Mouse (Mus musculus) megakaryocyte, embryonic 14.5 days (primary cell): ENCODE results near the gene Rbm6. TPM values are rescaled to one million over a fixed set of nuclear protein-coding genes. Genes with fewer than 3 reads are reported as not detected.

Source experiments
- H3K27me3 ChIP-seq: replicated peaks from 2 replicates; pipeline ENCODE3; 2012; ENCODE audit warnings: inconsistent platforms
- H3K36me3 ChIP-seq: replicated peaks from 2 replicates; pipeline ENCODE3; 2012; ENCODE audit warnings: low read length, inconsistent platforms, mixed read lengths
- H3K4me1 ChIP-seq: 2 replicates; pipeline ENCODE4 v1.6.1; 2012; ENCODE audit warnings: inconsistent platforms
- H3K4me3 ChIP-seq: replicated peaks from 2 replicates; pipeline ENCODE3; 2012; ENCODE audit warnings: moderate library complexity, mild to moderate bottlenecking, inconsistent platforms
- H3K9me3 ChIP-seq: 2 replicates; pipeline ENCODE4 v1.6.1; 2012; ENCODE audit warnings: inconsistent platforms
- FLI1 ChIP-seq: IDR thresholded peaks from 2 replicates; pipeline ENCODE4 v1.6.1; 2012; ENCODE audit warnings: low read length, inconsistent platforms, mixed read lengths
- GATA1 ChIP-seq: IDR thresholded peaks from 3 replicates; pipeline ENCODE4 v1.6.1; 2012; ENCODE audit warnings: mixed read lengths, low read length, inconsistent platforms, borderline replicate concordance
- polyA plus RNA-seq: library from polyadenylated mRNA; stranded (reverse); fragments of >175 nt; gene quantifications from 2 replicates; pipeline ENCODE4 v1.2.3, GENCODE M21; 2012; ENCODE audit warnings: low replicate concordance; ENCODE audit not compliant: insufficient read depth

The Rbm6 gene
- polyA plus RNA-seq, 1 experiment: 14.7 TPM

- peak overlapping the region; percentile 15 for H3K4me3 ChIP-seq
- peaks cover 29% of the 10 kb centered on the region for H3K4me1 ChIP-seq
- H3K36me3 ChIP-seq: peaks cover 29% of the 10 kb centered on the region
- peaks cover 46% of the 10 kb centered on the region for H3K27me3 ChIP-seq
- H3K9me3 ChIP-seq: no peaks in the 10 kb centered on the region
- no peak for TF ChIP-seq GATA1
- no peak for TF ChIP-seq FLI1
Measured at GRCm38 (mm10) chr9:107735356-107736184, 137.5 kb downstream of the Rbm6 start.

GRCm38 (mm10) chr9:107734567-107734971 is 138.5 kb downstream of the Rbm6 start:
- Histone ChIP-seq H3K27me3 (peaks cover 52% of the 10 kb centered on the region), H3K9me3 (no peaks in the 10 kb centered on the region), H3K36me3 (peaks cover 19% of the 10 kb centered on the region), H3K4me3 (no peak overlapping the region), H3K4me1 (peaks cover 33% of the 10 kb centered on the region)
- no peak for TF ChIP-seq GATA1
- no peak for TF ChIP-seq FLI1

- no peak overlapping the region for H3K4me3 ChIP-seq
- TF ChIP-seq FLI1 (no peak), GATA1 (no peak)
- H3K36me3 ChIP-seq: no peaks in the 10 kb centered on the region
- H3K4me1 ChIP-seq: peaks cover 43% of the 10 kb centered on the region
- H3K9me3 ChIP-seq: no peaks in the 10 kb centered on the region
- peaks cover 60% of the 10 kb centered on the region for H3K27me3 ChIP-seq
Measured at GRCm38 (mm10) chr9:107729709-107730108, 143.3 kb downstream of the Rbm6 start.

GRCm38 (mm10) chr9:107728919-107729670 is 143.9 kb downstream of the Rbm6 start:
- Histone ChIP-seq H3K4me1 (peaks cover 43% of the 10 kb centered on the region), H3K27me3 (peaks cover 54% of the 10 kb centered on the region), H3K36me3 (no peaks in the 10 kb centered on the region), H3K9me3 (no peaks in the 10 kb centered on the region), H3K4me3 (no peak overlapping the region)
- no peak for TF ChIP-seq FLI1
- TF ChIP-seq GATA1: no peak

- Histone ChIP-seq H3K27me3 (peaks cover 57% of the 10 kb centered on the region), H3K36me3 (no peaks in the 10 kb centered on the region), H3K4me1 (peaks cover 56% of the 10 kb centered on the region), H3K4me3 (no peak overlapping the region), H3K9me3 (no peaks in the 10 kb centered on the region)
- TF ChIP-seq FLI1 (no peak), GATA1 (no peak)
Measured at GRCm38 (mm10) chr9:107727041-107727440, 146.0 kb downstream of the Rbm6 start.

GRCm38 (mm10) chr9:107724796-107725195 is 148.2 kb downstream of the Rbm6 start:
- TF ChIP-seq GATA1 (no peak), FLI1 (no peak)
- H3K4me3 ChIP-seq: no peak overlapping the region
- peaks cover 63% of the 10 kb centered on the region for H3K4me1 ChIP-seq
- H3K27me3 ChIP-seq: peaks cover 61% of the 10 kb centered on the region
- no peaks in the 10 kb centered on the region for H3K9me3 ChIP-seq
- H3K36me3 ChIP-seq: no peaks in the 10 kb centered on the region

GRCm38 (mm10) chr9:107723794-107724531 is 149.1 kb downstream of the Rbm6 start:
- H3K4me3 ChIP-seq: peak overlapping the region; percentile 69
- TF ChIP-seq FLI1 (no peak), GATA1 (no peak)

More at GRCm38 (mm10) chr9:107723794-107724531, 149.1 kb downstream of the Rbm6 start:
- peaks cover 61% of the 10 kb centered on the region for H3K27me3 ChIP-seq
- H3K4me1 ChIP-seq: peaks cover 61% of the 10 kb centered on the region
- H3K36me3 ChIP-seq: no peaks in the 10 kb centered on the region
- no peaks in the 10 kb centered on the region for H3K9me3 ChIP-seq

Other genes starting within 250 kb of the Rbm6 start
- gene Gnai2, start 237.9 kb downstream of the Rbm6 start, polyA plus RNA-seq: 1,319 and 1,886 TPM in 2 replicates
- not detected in 2 replicates for gene Slc38a3, start 203.7 kb downstream of the Rbm6 start, polyA plus RNA-seq
- gene Gnat1, start 193.5 kb downstream of the Rbm6 start, polyA plus RNA-seq: not detected in 2 replicates
- not detected in 2 replicates for gene Sema3f, start 162.8 kb downstream of the Rbm6 start, polyA plus RNA-seq
- gene Rbm5, start 102.2 kb downstream of the Rbm6 start, polyA plus RNA-seq: 3.9 and 7.6 TPM in 2 replicates
- 19.6 and 23.6 TPM in 2 replicates for gene Mon1a, start 14.9 kb upstream of the Rbm6 start, polyA plus RNA-seq
- 0.23 TPM in 1 of 2 replicates, not detected in the other for gene Mst1r, start 33.6 kb upstream of the Rbm6 start, polyA plus RNA-seq
- gene Actl11, start 55.2 kb upstream of the Rbm6 start, polyA plus RNA-seq: not detected in 2 replicates
- gene Camkv, start 62.4 kb upstream of the Rbm6 start, polyA plus RNA-seq: not detected in 2 replicates
- 1.0 and 1.2 TPM in 2 replicates for gene Traip, start 76.9 kb upstream of the Rbm6 start, polyA plus RNA-seq
- gene Uba7, start 102.3 kb upstream of the Rbm6 start, polyA plus RNA-seq: 78.9 and 91.5 TPM in 2 replicates
- gene Gm20661, start 109.8 kb upstream of the Rbm6 start, polyA plus RNA-seq: 2.7 TPM in 1 of 2 replicates, not detected in the other
- gene Inka1, start 112.6 kb upstream of the Rbm6 start, polyA plus RNA-seq: 270 and 880 TPM in 2 replicates
- 9.9 and 23.4 TPM in 2 replicates for gene Cdhr4, start 119.3 kb upstream of the Rbm6 start, polyA plus RNA-seq
- gene Gm20662, start 123.1 kb upstream of the Rbm6 start, polyA plus RNA-seq: 3.2 and 5.8 TPM in 2 replicates
- gene Ip6k1, start 129.3 kb upstream of the Rbm6 start, polyA plus RNA-seq: 26.3 and 26.7 TPM in 2 replicates
- 2.6 and 30.7 TPM in 2 replicates for gene Gmppb, start 176.0 kb upstream of the Rbm6 start, polyA plus RNA-seq
- gene Amigo3, start 179.9 kb upstream of the Rbm6 start, polyA plus RNA-seq: 0.65 and 1.0 TPM in 2 replicates
- 0.17 TPM in 1 of 2 replicates, not detected in the other for gene Mst1, start 207.2 kb upstream of the Rbm6 start, polyA plus RNA-seq
- gene Rnf123, start 210.1 kb upstream of the Rbm6 start, polyA plus RNA-seq: 51.9 and 73.7 TPM in 2 replicates
- 13.0 and 26.5 TPM in 2 replicates for gene Apeh, start 221.4 kb upstream of the Rbm6 start, polyA plus RNA-seq